Mouse (Mus musculus) neural tube, embryonic 11.5 days (tissue): Measurements from ENCODE around the gene Pi4k2a. TPM values are rescaled to one million over a fixed set of nuclear protein-coding genes. Genes with fewer than 3 reads are reported as not detected.
"Not testable (repeated sequence)": the region's sequence is repeated elsewhere in the genome, so short reads cannot be mapped to it uniquely, and the experiment has no call there.

ENCODE experiments used
- ATAC-seq: fragments of 200-750 bp; cut with Nextera tagmentation; 2 replicates; pipeline ENCODE4 v1.8.0; 2017; ENCODE audit warnings: moderate number of reproducible peaks, mild to moderate bottlenecking, moderate TSS enrichment, moderate library complexity; ENCODE audit not compliant: insufficient read depth, low FRiP score, low TSS enrichment
- DNase-seq: peaks from one replicate; pipeline ENCODE4 v3.0.0-alpha.2; 2015; ENCODE audit warnings: low spot score
- H3K27ac ChIP-seq: fragments of 300-500 bp; sonication (generic); 2 replicates; pipeline ENCODE4 v1.5.1; 2014; ENCODE audit warnings: low read depth, mild to moderate bottlenecking, low read length
- H3K27me3 ChIP-seq: fragments of 300-500 bp; sonication (generic); 2 replicates; pipeline ENCODE4 v1.6.1; 2014; ENCODE audit warnings: mild to moderate bottlenecking, low read length, mixed read lengths; ENCODE audit not compliant: control insufficient read depth, insufficient read depth
- H3K36me3 ChIP-seq: fragments of 300-500 bp; sonication (generic); 2 replicates; pipeline ENCODE4 v1.6.1; 2014; ENCODE audit warnings: mild to moderate bottlenecking, low read length, moderate library complexity, mixed read lengths; ENCODE audit not compliant: control insufficient read depth, insufficient read depth
- H3K4me1 ChIP-seq: fragments of 300-500 bp; sonication (generic); 2 replicates; pipeline ENCODE4 v1.6.1; 2014; ENCODE audit warnings: low read length, mixed read lengths; ENCODE audit not compliant: control insufficient read depth, insufficient read depth
- H3K4me2 ChIP-seq: fragments of 300-500 bp; sonication (generic); 2 replicates; pipeline ENCODE4 v1.6.1; 2014; ENCODE audit warnings: low read depth, mild to moderate bottlenecking, moderate library complexity
- H3K4me3 ChIP-seq: fragments of 300-500 bp; sonication (generic); 2 replicates; pipeline ENCODE4 v1.5.1; 2014; ENCODE audit warnings: low read depth, low read length
- H3K9ac ChIP-seq: fragments of 300-500 bp; sonication (generic); 2 replicates; pipeline ENCODE4 v1.6.1; 2014; ENCODE audit warnings: mild to moderate bottlenecking, low read length
- H3K9me3 ChIP-seq: fragments of 300-500 bp; sonication (generic); 2 replicates; pipeline ENCODE4 v1.6.1; 2016; ENCODE audit warnings: low read length; ENCODE audit not compliant: control insufficient read depth
- WGBS: fragments of 180-500 bp; shearing (Covaris S2); extraction: QIAGEN DNeasy Blood & Tissue Kit; methylation state at CpG from one replicate; pipeline ENCODE4 v1.1.7; 2014; 5-methylcytosine and 5-hydroxymethylcytosine counted together
- polyA plus RNA-seq: library from polyadenylated mRNA; unstranded; fragments of >200 nt; fragmentation: Nextera tagmentation; extraction: Ambion mirVana; gene quantifications from 2 replicates; pipeline ENCODE4 v1.2.1, GENCODE M21; 2014

The Pi4k2a gene
- polyA plus RNA-seq, 1 experiment from 2014 or later: 29.6 TPM

DNA sequence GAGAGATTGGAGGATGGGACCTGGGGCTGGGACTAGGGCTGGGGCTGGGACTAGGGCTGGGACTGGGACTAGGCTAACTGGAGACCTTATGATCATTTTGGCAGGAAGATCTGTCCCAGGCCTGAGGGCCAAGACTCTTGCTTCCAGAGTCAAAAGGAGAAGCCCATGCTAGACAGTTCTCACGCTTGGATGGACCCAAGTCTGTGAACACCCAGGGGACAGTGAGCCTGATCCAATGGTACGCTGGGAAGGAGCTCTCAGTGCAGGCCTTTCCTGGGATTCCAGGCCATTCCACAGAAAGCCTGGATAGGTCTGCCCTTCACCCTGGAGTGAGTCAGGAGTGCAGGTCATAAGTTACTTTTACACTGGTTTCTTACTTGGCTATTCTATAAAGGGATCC lies 15.2 kb upstream of the Pi4k2a start:
- Histone ChIP-seq H3K9me3 (no peaks in the 10 kb centered on the region), H3K27ac (no peak overlapping the region), H3K4me3 (no peak overlapping the region), H3K36me3 (no peaks in the 10 kb centered on the region; the same call in 1 of the 2 replicates), H3K4me2 (no peak overlapping the region), H3K9ac (no peak overlapping the region), H3K4me1 (no peaks in the 10 kb centered on the region), H3K27me3 (no peaks in the 10 kb centered on the region)
- no peak for DNase-seq
- 91% methylated on average over 2 of the region's 2 CpGs for WGBS
- no peak for ATAC-seq

DNA sequence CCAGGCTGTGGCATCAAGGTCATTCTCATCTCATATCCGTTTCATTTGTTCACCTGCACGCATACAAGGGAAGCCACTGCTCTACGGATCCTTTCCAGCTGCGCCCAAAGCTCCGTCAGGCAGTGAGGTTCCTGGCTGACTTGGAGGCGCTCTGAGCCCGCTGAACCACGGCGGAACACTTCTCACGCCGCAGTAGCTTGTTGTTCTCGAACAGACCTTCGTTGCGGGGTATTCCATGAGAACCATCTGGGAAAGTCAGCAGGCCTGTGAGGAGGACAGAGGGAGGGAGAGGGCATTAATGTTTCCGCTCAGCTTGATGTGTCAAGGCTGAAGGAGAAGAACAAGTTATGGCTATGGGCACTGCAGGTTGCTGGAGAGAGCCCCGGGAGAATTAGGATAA lies 14.3 kb upstream of the Pi4k2a start:
- DNase-seq: no peak
- no peaks in the 10 kb centered on the region for H3K9me3 ChIP-seq

DNA sequence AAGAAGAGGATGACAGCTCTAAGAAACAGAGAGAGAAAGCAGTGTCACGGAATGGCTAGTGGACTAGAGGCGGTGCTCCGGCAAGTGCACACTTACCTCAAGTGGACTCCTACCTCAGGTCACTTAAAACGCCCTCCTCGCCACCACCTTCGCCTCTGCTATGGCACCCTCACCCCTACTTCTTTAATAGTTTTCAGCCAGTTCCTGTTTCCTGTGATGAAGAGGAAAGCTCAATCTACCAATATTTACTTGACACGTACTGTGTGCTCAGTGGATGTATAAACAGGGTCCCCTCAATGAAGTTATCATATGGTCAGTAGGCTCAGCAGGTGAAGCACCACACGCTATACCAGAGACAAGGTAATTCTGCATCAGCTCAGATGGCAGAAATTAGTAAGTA lies 11.7 kb upstream of the Pi4k2a start:
- whole genome bisulfite sequencing: 95% methylated on average over 8 of the region's 8 CpGs
- no peak for ATAC-seq
- H3K9ac ChIP-seq: no peak overlapping the region

More for the DNA sequence above, 14.3 kb upstream of the Pi4k2a start:
- no peak for ATAC-seq
- Histone ChIP-seq H3K27me3 (no peaks in the 10 kb centered on the region), H3K4me2 (no peak overlapping the region), H3K4me1 (no peaks in the 10 kb centered on the region), H3K4me3 (no peak overlapping the region), H3K36me3 (no peaks in the 10 kb centered on the region; the same call in 1 of the 2 replicates), H3K9ac (no peak overlapping the region), H3K27ac (no peak overlapping the region)
- 91% methylated on average over 16 of the region's 16 CpGs for WGBS

DNA sequence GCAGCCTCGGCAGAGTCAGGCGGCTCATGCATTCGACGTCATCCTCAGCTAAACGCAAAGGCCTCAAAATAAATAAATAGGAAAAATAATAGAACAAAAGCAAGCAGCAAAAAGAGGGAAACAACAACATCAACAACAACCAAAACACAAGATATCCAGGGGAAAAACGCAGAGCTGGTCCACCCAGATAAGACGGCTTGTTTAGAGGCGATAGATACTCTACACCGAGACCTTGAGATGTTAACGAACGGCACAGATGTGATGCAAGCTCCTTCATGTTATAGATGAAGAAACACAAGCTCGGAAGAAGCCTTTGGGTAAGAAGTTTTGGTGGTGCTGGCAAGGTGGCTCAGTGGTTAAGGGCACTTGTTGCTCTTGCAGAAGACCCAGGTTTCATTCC lies 11.3 kb upstream of the Pi4k2a start:
- DNase-seq: no peak
- Histone ChIP-seq H3K4me2 (no peak overlapping the region), H3K4me1 (no peaks in the 10 kb centered on the region), H3K27me3 (no peaks in the 10 kb centered on the region), H3K27ac (no peak overlapping the region), H3K9ac (no peak overlapping the region), H3K4me3 (no peak overlapping the region), H3K9me3 (no peaks in the 10 kb centered on the region), H3K36me3 (no peaks in the 10 kb centered on the region; the same call in 1 of the 2 replicates)
- WGBS: 93% methylated on average over 12 of the region's 12 CpGs
- ATAC-seq: no peak

More for the DNA sequence above, 11.7 kb upstream of the Pi4k2a start:
- Histone ChIP-seq H3K27ac (no peak overlapping the region), H3K36me3 (no peaks in the 10 kb centered on the region; the same call in 1 of the 2 replicates), H3K4me3 (no peak overlapping the region), H3K9me3 (no peaks in the 10 kb centered on the region), H3K4me2 (no peak overlapping the region), H3K27me3 (no peaks in the 10 kb centered on the region), H3K4me1 (no peaks in the 10 kb centered on the region)
- no peak for DNase-seq

DNA sequence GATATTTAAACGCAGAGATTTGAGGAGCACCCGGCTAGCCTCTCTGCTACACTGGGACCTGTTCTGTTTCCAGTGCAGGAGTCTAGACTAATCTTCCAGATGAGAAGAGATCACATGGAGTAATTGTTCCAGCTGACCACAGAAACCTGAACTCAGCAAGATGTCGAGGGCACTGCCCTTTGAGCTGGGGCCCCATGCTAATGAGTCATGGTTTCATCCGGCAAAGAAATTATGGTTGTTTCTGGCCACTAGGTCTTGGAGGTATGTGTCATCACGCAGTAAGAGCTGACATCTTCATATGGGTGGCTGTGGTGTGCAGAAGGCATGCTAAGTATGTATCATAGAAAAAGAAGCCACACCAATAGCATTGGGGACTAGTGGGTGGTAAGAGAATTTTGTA lies 10.3 kb upstream of the Pi4k2a start:
- Histone ChIP-seq H3K9ac (no peak overlapping the region), H3K4me2 (no peak overlapping the region), H3K27me3 (no peaks in the 10 kb centered on the region), H3K9me3 (no peaks in the 10 kb centered on the region), H3K27ac (no peak overlapping the region), H3K36me3 (no peaks in the 10 kb centered on the region; the same call in 1 of the 2 replicates), H3K4me1 (no peaks in the 10 kb centered on the region), H3K4me3 (no peak overlapping the region)
- DNase-seq: no peak
- no peak for ATAC-seq
- WGBS: 78% methylated on average over 5 of the region's 5 CpGs

DNA sequence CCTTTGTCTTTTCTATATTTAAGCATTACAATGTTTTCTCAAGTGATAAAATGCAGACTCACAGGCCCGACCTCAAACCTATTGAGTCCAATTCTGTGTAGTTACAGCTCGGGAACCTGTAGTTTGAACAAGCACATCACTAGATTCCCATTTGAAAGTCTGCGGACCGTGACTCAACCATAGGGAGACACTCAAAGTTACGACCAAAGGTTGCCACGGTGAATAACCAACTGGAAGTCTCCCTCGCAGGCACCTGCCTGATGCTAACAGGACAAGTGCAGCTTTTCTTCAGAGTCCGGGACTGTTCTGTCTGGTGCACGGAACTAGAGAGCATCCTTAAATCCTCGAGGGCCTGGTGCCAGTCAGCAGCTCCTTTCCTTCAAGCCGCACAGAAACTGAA lies 9.8 kb upstream of the Pi4k2a start:
- Histone ChIP-seq H3K9ac (no peak overlapping the region), H3K4me3 (no peak overlapping the region), H3K36me3 (no peaks in the 10 kb centered on the region; the same call in 1 of the 2 replicates), H3K27ac (no peak overlapping the region), H3K9me3 (no peaks in the 10 kb centered on the region), H3K4me1 (no peaks in the 10 kb centered on the region), H3K27me3 (no peaks in the 10 kb centered on the region), H3K4me2 (no peak overlapping the region)
- no peak for DNase-seq
- ATAC-seq: no peak
- WGBS: 80% methylated on average over 11 of the region's 11 CpGs

DNA sequence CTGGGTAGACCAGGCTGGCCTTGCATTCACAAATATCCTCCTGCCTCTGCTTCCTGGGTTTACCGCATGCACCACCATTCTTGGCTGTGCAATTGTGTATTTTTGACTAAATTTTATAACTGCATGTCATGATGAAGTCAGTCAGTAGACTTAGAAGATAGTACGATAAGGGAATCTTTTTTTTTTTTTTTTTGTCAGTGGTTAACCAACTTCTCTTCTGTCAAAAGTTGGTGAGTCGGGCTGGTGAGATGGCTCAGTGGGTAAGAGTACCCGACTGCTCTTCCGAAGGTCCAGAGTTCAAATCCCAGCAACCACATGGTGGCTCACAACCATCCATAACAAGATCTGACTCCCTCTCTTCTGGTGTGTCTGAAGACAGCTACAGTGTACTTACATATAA lies 8.7 kb upstream of the Pi4k2a start:
- H3K27me3 ChIP-seq, DNase-seq, H3K9me3 ChIP-seq, H3K4me1 ChIP-seq, H3K27ac ChIP-seq, H3K4me3 ChIP-seq, H3K4me2 ChIP-seq, ATAC-seq, H3K36me3 ChIP-seq, H3K9ac ChIP-seq: not testable (repeated sequence)
- WGBS: 93% methylated on average over 5 of the region's 5 CpGs

DNA sequence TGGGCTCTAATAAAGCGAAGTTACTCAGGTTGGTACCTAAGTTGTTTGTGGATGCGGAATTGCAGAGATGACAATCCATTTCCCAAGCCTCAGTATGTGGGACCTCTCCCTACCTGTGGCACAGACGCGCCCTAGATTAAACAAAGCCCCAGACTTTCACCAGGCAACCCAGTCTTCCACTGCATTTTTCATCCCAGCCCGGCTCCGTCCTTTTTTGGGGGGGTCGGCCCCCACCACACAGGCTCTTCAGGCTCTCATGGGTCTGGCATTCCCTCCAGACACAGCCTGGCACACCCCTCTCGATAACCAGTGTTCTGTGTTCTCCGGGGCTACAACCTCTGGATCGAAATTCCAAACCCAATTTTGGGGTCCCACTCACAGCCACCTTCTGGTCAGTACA lies 4.6 kb upstream of the Pi4k2a start:
- peak overlapping the region; percentile 60 for H3K4me3 ChIP-seq

DNA sequence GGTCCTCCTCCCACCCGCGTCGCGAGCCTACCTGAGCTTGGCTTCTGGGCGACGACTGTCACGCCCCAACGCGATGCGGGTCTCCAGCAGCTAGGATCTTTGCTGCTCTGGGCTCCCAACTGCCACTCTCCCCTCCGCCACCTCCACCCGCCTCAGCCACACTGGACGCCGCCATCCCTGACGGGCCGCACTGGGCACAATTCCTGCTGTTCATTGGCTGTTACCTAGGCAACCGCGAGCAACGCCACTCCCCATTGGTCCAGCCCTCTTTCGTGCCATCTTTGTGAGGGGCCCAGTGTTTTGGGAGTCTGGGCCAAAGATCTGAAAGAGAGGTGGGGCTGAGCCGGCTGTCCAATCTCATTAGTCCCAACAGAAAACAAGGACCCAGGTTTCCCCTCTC lies 4.1 kb upstream of the Pi4k2a start, which contains the start of gene Morn4:
Gene Morn4 (minus strand): TSS at position 192 of the 400 bp plus-strand sequence.
- WGBS: under 1% methylated on average over 21 of the region's 21 CpGs
- Histone ChIP-seq H3K4me2 (peak within 1 kb of the TSS; percentile 83), H3K9ac (peak within 1 kb of the TSS; percentile 75), H3K27ac (no peak within 1 kb of the TSS), H3K4me1 (peaks cover 7% of the 10 kb centered on the region; the same call in 1 of the 2 replicates), H3K9me3 (no peaks in the 10 kb centered on the region), H3K36me3 (no peaks in the 10 kb centered on the region), H3K4me3 (peak within 1 kb of the TSS; percentile 60), H3K27me3 (no peaks in the 10 kb centered on the region)
- DNase-seq: peak; percentile 94
- peak; percentile 89 for ATAC-seq

More for the DNA sequence above, 4.6 kb upstream of the Pi4k2a start:
- no peaks in the 10 kb centered on the region for H3K27me3 ChIP-seq
- 0 out of 2 replicates have a peak, but pooled peaks cover 4% of the 10 kb centered on the region for H3K4me1 ChIP-seq
- no peaks in the 10 kb centered on the region for H3K9me3 ChIP-seq
- peak overlapping the region; percentile 75 for H3K9ac ChIP-seq
- no peak overlapping the region for H3K27ac ChIP-seq
- DNase-seq (no peak), ATAC-seq (no peak)
- no peaks in the 10 kb centered on the region for H3K36me3 ChIP-seq
- 9% methylated on average over 10 of the region's 10 CpGs for WGBS
- H3K4me2 ChIP-seq: peak overlapping the region; percentile 83
